ENCODE assay signal across 17 mouse cellular contexts in genomic region chr3:14877251-14877909, GRCm38 (mm10). TPM values are rescaled to one million over a fixed set of nuclear protein-coding genes. Genes with fewer than 3 reads are reported as not detected.
DNase-seq lines count a peak whose midpoint lies in the region; ATAC-seq and TF ChIP-seq lines count a peak whose summit lies in the region.
"Had no signal": no experiment of that assay in that cellular context is flagged by ENCODE, and none has a peak within 500 bp of the region (broad histone marks: within the 10 kb centered on the region; RNA-seq: fewer than 3 reads in every experiment).

No protein-coding gene starts in this region.

- intact Hi-C loops in heart, postnatal 25 days (cut with DNase I) = loop anchor here (10.0 kb wide), 1 partner anchor 217 kb away; no protein-coding TSS in a partner anchor

- peak overlapping the region; percentile 22 for H3K27ac ChIP-seq in heart, embryonic 12.5 days (ENCODE audit: poor library complexity, severe bottlenecking)
- H3K27ac ChIP-seq in stomach, embryonic 15.5 days = 0 out of 2 replicates have a peak overlapping the region, but pooled peaks have one; percentile 11
- H3K27ac ChIP-seq in stomach, postnatal 0 days (replicated peaks) = no peak overlapping the region
- peak overlapping the region; percentile 99 for H3K27ac ChIP-seq in liver, embryonic 16.5 days (ENCODE audit: low read length)
- H3K27ac ChIP-seq in forebrain, postnatal 0 days (ENCODE audit: low read depth, low read length) = no peak overlapping the region
- H3K27ac ChIP-seq: embryonic facial prominence, embryonic 12.5 days; midbrain, embryonic 12.5 days had no signal

- H3K4me3 ChIP-seq in heart, embryonic 12.5 days = no peak overlapping the region
- H3K4me3 ChIP-seq in stomach, embryonic 15.5 days (replicated peaks) = no peak overlapping the region
- no peak overlapping the region for H3K4me3 ChIP-seq in stomach, postnatal 0 days (ENCODE audit: low read depth, low read length)
- H3K4me3 ChIP-seq in liver, embryonic 16.5 days (ENCODE audit: low read depth, low read length) = peak overlapping the region; percentile 18
- H3K4me3 ChIP-seq in forebrain, postnatal 0 days (ENCODE audit: low read depth, low read length) = no peak overlapping the region
- H3K4me3 ChIP-seq: embryonic facial prominence, embryonic 12.5 days; midbrain, embryonic 12.5 days had no signal

- DNase-seq in heart, postnatal 25 days (ENCODE audit: low spot score) = no peak
- DNase-seq in stomach, postnatal 0 days (ENCODE audit: low spot score) = no peak
- no peak for DNase-seq in cerebellum, adult 11-12 months
- DNase-seq in forebrain, postnatal 0 days = no peak
- DNase-seq in embryo, embryonic 11 days = no peak
- DNase-seq: cerebellum, adult 9-11 months; gastrocnemius, postnatal 10 days; heart, postnatal 14 days; kidney, postnatal 4 days; right cerebral cortex, postnatal 4 days; thymus, adult 18-20 months had no signal

- 45% methylated on average over 7 of the region's 7 CpGs for WGBS in heart, embryonic 12.5 days
- 76% methylated on average over 7 of the region's 7 CpGs for WGBS in stomach, embryonic 15.5 days
- WGBS in stomach, postnatal 0 days = 88% methylated on average over 7 of the region's 7 CpGs
- 23% methylated on average over 7 of the region's 7 CpGs for WGBS in liver, embryonic 16.5 days (ENCODE audit: insufficient replicate concordance)
- 87% methylated on average over 7 of the region's 7 CpGs for WGBS in forebrain, postnatal 0 days

- no peaks in the 10 kb centered on the region for H3K9me3 ChIP-seq in heart, embryonic 12.5 days (replicated peaks)
- H3K9me3 ChIP-seq in stomach, embryonic 15.5 days = no peaks in the 10 kb centered on the region
- no peaks in the 10 kb centered on the region for H3K9me3 ChIP-seq in stomach, postnatal 0 days (ENCODE audit: control insufficient read depth, low read length)
- H3K9me3 ChIP-seq in liver, embryonic 16.5 days (replicated peaks; ENCODE audit: control insufficient read depth, low read length) = no peaks in the 10 kb centered on the region
- H3K9me3 ChIP-seq in forebrain, postnatal 0 days (ENCODE audit: low read length) = no peaks in the 10 kb centered on the region
- H3K9me3 ChIP-seq: embryonic facial prominence, embryonic 12.5 days; midbrain, embryonic 12.5 days had no signal

- H3K4me1 ChIP-seq in heart, embryonic 12.5 days (replicated peaks) = 0 out of 2 replicates have a peak, but pooled peaks cover 9% of the 10 kb centered on the region
- H3K4me1 ChIP-seq in stomach, embryonic 15.5 days = no peaks in the 10 kb centered on the region
- no peaks in the 10 kb centered on the region for H3K4me1 ChIP-seq in stomach, postnatal 0 days (replicated peaks; ENCODE audit: control insufficient read depth, insufficient read depth)
- peaks cover 47% of the 10 kb centered on the region for H3K4me1 ChIP-seq in liver, embryonic 16.5 days (ENCODE audit: control insufficient read depth, low read depth, low read length)
- H3K4me1 ChIP-seq in forebrain, postnatal 0 days (ENCODE audit: insufficient read depth) = no peaks in the 10 kb centered on the region
- H3K4me1 ChIP-seq: embryonic facial prominence, embryonic 12.5 days; midbrain, embryonic 12.5 days had no signal

- TF ChIP-seq EP300 in stomach, postnatal 0 days (optimal IDR thresholded peaks at IDR 0.05) = no peak

- no peaks in the 10 kb centered on the region for H3K27me3 ChIP-seq in heart, embryonic 12.5 days (replicated peaks)
- H3K27me3 ChIP-seq in stomach, embryonic 15.5 days (replicated peaks) = no peaks in the 10 kb centered on the region
- H3K27me3 ChIP-seq in stomach, postnatal 0 days (ENCODE audit: control insufficient read depth, insufficient read depth, low read length) = no peaks in the 10 kb centered on the region
- no peaks in the 10 kb centered on the region for H3K27me3 ChIP-seq in liver, embryonic 16.5 days (ENCODE audit: control insufficient read depth, insufficient read depth, low read depth, low read length)
- no peaks in the 10 kb centered on the region for H3K27me3 ChIP-seq in forebrain, postnatal 0 days (ENCODE audit: insufficient read depth, low read length)
- H3K27me3 ChIP-seq: embryonic facial prominence, embryonic 12.5 days; midbrain, embryonic 12.5 days had no signal

- no peak for TF ChIP-seq CTCF in stomach, postnatal 0 days (IDR thresholded peaks at IDR 0.05; ENCODE audit: low read depth)
- TF ChIP-seq CTCF in forebrain, postnatal 0 days (IDR thresholded peaks at IDR 0.05; ENCODE audit: low read depth) = no peak

- no peak overlapping the region for H3K9ac ChIP-seq in heart, embryonic 12.5 days
- H3K9ac ChIP-seq in stomach, embryonic 15.5 days = no peak overlapping the region
- H3K9ac ChIP-seq in stomach, postnatal 0 days (ENCODE audit: low read length) = no peak overlapping the region
- H3K9ac ChIP-seq in liver, embryonic 16.5 days (ENCODE audit: low read depth, low read length) = peak overlapping the region; percentile 61
- H3K9ac ChIP-seq in forebrain, postnatal 0 days = no peak overlapping the region
- H3K9ac ChIP-seq: embryonic facial prominence, embryonic 12.5 days; midbrain, embryonic 12.5 days had no signal

- ATAC-seq in heart, embryonic 12.5 days (ENCODE audit: insufficient number of reproducible peaks, low FRiP score) = peak; percentile 77
- peak; percentile 84 for ATAC-seq in stomach, embryonic 15.5 days (ENCODE audit: insufficient read depth, low FRiP score, low read depth)
- no peak for ATAC-seq in stomach, postnatal 0 days (ENCODE audit: low FRiP score, low TSS enrichment)
- ATAC-seq in liver, embryonic 16.5 days (ENCODE audit: low read depth) = peak; percentile 85
- no peak for ATAC-seq in forebrain, postnatal 0 days
- ATAC-seq: forebrain, embryonic 14.5 days had no signal

- H3K4me2 ChIP-seq in heart, embryonic 12.5 days = no peak overlapping the region
- no peak overlapping the region for H3K4me2 ChIP-seq in stomach, embryonic 15.5 days
- no peak overlapping the region for H3K4me2 ChIP-seq in stomach, postnatal 0 days (replicated peaks; ENCODE audit: low read depth)
- peak overlapping the region; percentile 69 for H3K4me2 ChIP-seq in liver, embryonic 16.5 days (ENCODE audit: low read depth, low read length)
- no peak overlapping the region for H3K4me2 ChIP-seq in forebrain, postnatal 0 days (ENCODE audit: low read depth)
- H3K4me2 ChIP-seq: embryonic facial prominence, embryonic 12.5 days; midbrain, embryonic 12.5 days had no signal

- no peaks in the 10 kb centered on the region for H3K36me3 ChIP-seq in heart, embryonic 12.5 days
- H3K36me3 ChIP-seq in stomach, embryonic 15.5 days = no peaks in the 10 kb centered on the region
- no peaks in the 10 kb centered on the region for H3K36me3 ChIP-seq in stomach, postnatal 0 days (ENCODE audit: control insufficient read depth, insufficient read depth, low read length)
- H3K36me3 ChIP-seq in liver, embryonic 16.5 days (ENCODE audit: control insufficient read depth, insufficient read depth) = no peaks in the 10 kb centered on the region
- no peaks in the 10 kb centered on the region for H3K36me3 ChIP-seq in forebrain, postnatal 0 days (ENCODE audit: insufficient read depth)
- H3K36me3 ChIP-seq: embryonic facial prominence, embryonic 12.5 days; midbrain, embryonic 12.5 days had no signal

RNA-seq across cellular contexts. Expression of gene Car2, which starts 8.7 kb away (rescaled TPM):
- polyA plus RNA-seq in heart, embryonic 12.5 days (2016; fragmentation: Nextera tagmentation; extraction: Ambion mirVana) = 180 and 196 TPM in 2 replicates
- 1 to 10 TPM; 6.9 to 8.9 TPM for total RNA-seq in heart, postnatal 25 days (2021)
- polyA plus RNA-seq in stomach, embryonic 15.5 days (2015; fragmentation: Nextera tagmentation; extraction: Ambion mirVana) = 145 and 287 TPM in 2 replicates
- 937 and 994 TPM in 2 replicates for polyA plus RNA-seq in stomach, postnatal 0 days (2015; fragmentation: Nextera tagmentation; extraction: Ambion mirVana)
- 2,019 and 2,429 TPM in 2 replicates for polyA plus RNA-seq in liver, embryonic 16.5 days (2015; fragmentation: Nextera tagmentation; extraction: Ambion mirVana)
- 17.8 and 43.3 TPM in 2 replicates for total RNA-seq in forebrain, postnatal 0 days (2014; rRNA removed)
- polyA plus RNA-seq in forebrain, postnatal 0 days (2015; fragmentation: Nextera tagmentation; extraction: Ambion mirVana) = 27.8 and 35.5 TPM in 2 replicates

RNA-seq across cellular contexts. Expression of gene Car3, which starts 14.1 kb away (rescaled TPM):
- polyA plus RNA-seq in heart, embryonic 12.5 days (2016; fragmentation: Nextera tagmentation; extraction: Ambion mirVana) = 25.2 and 27.4 TPM in 2 replicates
- total RNA-seq in heart, postnatal 25 days (2021) = 10 to 100 TPM; 20.3 to 63.9 TPM
- polyA plus RNA-seq in stomach, embryonic 15.5 days (2015; fragmentation: Nextera tagmentation; extraction: Ambion mirVana) = 9.5 and 18.3 TPM in 2 replicates
- polyA plus RNA-seq in stomach, postnatal 0 days (2015; fragmentation: Nextera tagmentation; extraction: Ambion mirVana) = 1.3 and 2.2 TPM in 2 replicates
- polyA plus RNA-seq in liver, embryonic 16.5 days (2015; fragmentation: Nextera tagmentation; extraction: Ambion mirVana) = 138 and 165 TPM in 2 replicates
- total RNA-seq in forebrain, postnatal 0 days (2014; rRNA removed) = 1.8 and 2.0 TPM in 2 replicates
- polyA plus RNA-seq in forebrain, postnatal 0 days (2015; fragmentation: Nextera tagmentation; extraction: Ambion mirVana) = 2.6 and 2.8 TPM in 2 replicates

Comparison
In these comparisons a context has a peak if more than half of its experiments do, and no peak if none do; other contexts are left out.
1. ATAC-seq: peak in heart, embryonic 12.5 days (single experiment), stomach, embryonic 15.5 days (single experiment) and liver, embryonic 16.5 days (single experiment); none in stomach, postnatal 0 days (single experiment) and forebrain, postnatal 0 days (single experiment).
2. H3K27ac ChIP-seq: peak in heart, embryonic 12.5 days (single experiment), stomach, embryonic 15.5 days (single experiment) and liver, embryonic 16.5 days (single experiment); none in stomach, postnatal 0 days (single experiment) and forebrain, postnatal 0 days (single experiment).